Mouse (Mus musculus) mesoderm, embryonic 11.5 days (tissue): Measurements from ENCODE around the gene Dtx1.

Source experiments
- DNase-seq: peaks from one replicate; pipeline ENCODE4 v3.0.0-alpha.2; 2012; ENCODE audit warnings: low read depth, low spot score

The Dtx1 gene

DNA sequence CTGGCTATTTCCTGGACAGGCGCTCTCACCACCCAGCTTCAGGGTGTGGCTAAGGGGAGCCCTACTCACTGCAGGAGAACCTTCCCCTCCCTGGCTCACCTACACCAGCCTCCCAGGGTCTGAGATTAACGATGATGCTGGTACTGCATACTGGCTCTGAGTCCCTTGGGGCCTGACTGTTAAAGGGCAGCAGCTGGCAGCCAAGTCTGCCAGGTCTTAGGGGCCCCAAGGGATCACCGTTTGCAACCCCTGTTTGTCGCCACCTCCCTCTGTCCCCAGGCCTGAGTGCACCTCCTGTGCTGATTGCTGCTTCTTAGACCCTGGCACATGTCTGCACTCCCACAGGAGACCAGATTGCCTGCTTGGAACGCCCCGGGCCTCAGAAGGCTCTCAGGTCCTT lies 7.3 kb downstream of the Dtx1 start:
- no peak for DNase-seq

GRCm38 (mm10) chr5:120703660-120704059 lies 8.1 kb downstream of the Dtx1 start:
- no peak for DNase-seq

DNA sequence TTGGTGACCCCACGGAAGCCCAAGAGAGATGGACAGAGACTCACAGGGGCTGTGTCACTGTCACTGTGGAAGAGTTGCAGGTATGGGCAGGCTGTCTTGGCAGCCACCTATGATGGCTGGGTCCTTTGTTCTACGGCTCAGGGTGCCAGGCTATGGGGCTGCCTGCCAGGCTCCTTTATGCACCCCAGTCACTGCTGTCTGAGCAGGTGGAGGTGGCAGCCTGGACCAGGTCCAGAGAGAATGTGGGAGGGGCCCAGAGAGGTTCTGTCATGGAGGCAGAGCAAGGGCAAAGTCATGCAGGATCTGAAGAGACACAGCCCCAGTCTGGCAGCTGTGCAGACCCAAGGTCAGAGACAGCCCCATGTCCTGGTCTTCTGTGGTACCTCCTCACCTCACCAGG lies 8.8 kb downstream of the Dtx1 start:
- no peak for DNase-seq

DNA sequence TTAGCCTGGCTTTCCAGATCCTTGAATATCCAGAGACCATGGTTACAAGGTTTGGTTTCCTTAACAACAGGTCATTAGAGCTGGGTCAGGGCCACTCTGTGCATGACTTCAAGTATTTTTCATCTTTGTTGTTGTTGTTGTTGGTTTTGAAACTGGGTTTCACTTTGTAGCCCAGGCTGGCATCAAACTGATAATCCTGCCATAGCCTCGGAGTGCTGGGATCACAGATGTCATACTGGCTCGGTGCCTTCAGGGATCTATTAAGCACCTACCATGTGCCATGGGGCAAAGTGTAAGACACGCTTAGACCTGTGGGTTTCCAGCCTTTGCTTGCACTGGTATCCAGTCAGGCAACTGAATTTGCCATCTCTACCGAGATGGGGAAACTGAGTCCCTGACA lies 9.3 kb downstream of the Dtx1 start:
- no peak for DNase-seq

GRCm38 (mm10) chr5:120700996-120701790 lies 10.5 kb downstream of the Dtx1 start:
- DNase-seq = no peak

- no peak for DNase-seq
Observed at GRCm38 (mm10) chr5:120698801-120699391, 12.8 kb downstream of the Dtx1 start.

- DNase-seq = no peak
Observed at GRCm38 (mm10) chr5:120698181-120698580, 13.5 kb downstream of the Dtx1 start.

GRCm38 (mm10) chr5:120696865-120697264 lies 14.9 kb downstream of the Dtx1 start:
- no peak for DNase-seq

DNA sequence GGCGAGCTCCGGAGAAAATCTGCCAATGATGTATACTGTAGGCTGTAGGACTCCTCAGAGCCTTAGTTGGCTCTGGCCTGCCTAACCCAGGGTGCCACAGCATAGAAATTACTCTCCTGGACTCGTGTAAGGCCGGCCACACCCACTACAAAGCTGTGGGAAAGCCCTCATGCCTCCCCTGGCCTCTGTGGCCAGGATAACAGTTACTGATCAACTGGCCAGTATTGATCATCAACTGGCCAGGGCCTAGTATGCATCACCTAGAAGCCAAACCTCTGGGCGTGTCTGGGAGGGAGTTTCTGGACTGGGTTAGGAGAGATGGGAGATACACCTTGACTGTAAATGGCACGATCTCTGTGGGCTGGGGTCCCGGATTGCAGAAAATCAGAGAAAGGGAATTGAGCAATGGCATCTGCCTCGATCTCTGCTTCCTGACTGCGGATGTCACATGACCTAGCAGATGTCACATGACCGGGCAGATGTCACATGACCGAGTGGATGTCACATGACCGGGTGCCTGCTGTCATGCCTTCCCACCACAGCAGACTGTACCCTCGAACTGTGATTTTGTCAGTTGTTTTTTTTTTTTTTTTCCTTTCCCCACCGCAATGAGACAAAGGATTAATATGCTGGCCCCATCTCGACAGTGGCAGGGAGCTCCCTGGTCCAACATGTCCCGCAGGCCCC lies 15.5 kb downstream of the Dtx1 start:
- DNase-seq = no peak

GRCm38 (mm10) chr5:120694695-120695074 lies 17.0 kb downstream of the Dtx1 start:
- no peak for DNase-seq

DNA sequence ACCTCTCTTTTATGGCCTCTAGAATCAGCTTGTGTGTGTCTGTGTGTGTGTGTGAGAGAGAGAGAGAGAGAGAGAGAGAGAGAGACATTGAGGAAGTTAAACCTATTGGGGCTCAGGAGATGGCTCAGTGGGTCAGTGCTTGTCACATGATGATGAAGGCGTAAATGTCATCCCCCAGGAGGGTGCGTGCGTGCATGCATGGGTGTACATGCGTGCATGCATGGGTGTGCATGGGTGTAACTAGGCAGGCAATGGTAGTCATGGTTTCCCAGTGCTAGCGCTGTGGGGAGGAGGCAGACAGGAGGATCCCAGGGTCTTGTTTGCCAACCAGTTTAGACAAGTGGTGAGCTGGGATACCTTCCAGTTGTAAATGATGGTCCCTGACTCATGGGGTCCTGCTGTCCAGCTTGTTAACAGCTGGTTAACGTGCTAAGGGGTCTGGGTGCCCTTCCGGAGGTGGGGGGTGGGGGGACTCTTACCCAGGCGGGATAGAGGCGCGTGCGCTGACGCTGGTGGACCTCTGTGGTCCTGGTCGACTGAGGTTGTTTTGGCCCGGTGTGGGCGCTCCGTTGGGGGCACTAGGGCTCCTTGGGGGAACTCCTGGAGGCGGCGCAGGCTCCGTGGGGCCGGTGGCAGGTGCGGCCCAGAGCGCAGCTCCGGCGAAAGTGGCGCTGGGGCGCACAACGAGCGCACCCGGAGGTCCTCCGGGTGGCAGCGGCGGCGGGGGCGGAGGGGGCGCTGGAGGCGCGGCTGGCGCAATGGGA lies 17.6 kb downstream of the Dtx1 start:
- no peak for DNase-seq

- no peak for DNase-seq
Observed at GRCm38 (mm10) chr5:120692034-120692433, 19.7 kb downstream of the Dtx1 start.

- no peak for DNase-seq
Observed at GRCm38 (mm10) chr5:120690417-120690816, 21.3 kb downstream of the Dtx1 start.

GRCm38 (mm10) chr5:120688434-120688833 lies 23.3 kb downstream of the Dtx1 start:
- DNase-seq = no peak

- DNase-seq = no peak
Observed at GRCm38 (mm10) chr5:120687897-120688296, 23.8 kb downstream of the Dtx1 start.

DNA sequence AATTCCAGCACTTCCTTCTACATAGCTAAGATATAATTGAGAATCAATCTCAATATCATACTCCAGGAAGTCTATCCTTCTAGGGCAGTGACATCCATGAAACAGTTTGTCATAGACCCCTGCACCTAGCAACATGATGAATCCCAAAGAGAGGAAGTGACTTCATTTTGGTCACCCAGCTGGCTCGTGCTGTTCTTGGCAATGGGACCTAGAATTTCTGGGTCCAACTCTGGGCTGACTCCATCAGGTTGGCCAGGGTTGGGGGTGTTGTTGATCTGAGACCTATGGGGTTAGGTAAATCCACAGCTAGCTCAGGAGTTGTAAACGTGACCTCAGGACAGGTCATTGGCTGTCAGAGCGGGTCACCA lies 24.3 kb downstream of the Dtx1 start:
- DNase-seq = no peak

- DNase-seq = no peak
Observed at GRCm38 (mm10) chr5:120686749-120687483, 24.8 kb downstream of the Dtx1 start.

DNA sequence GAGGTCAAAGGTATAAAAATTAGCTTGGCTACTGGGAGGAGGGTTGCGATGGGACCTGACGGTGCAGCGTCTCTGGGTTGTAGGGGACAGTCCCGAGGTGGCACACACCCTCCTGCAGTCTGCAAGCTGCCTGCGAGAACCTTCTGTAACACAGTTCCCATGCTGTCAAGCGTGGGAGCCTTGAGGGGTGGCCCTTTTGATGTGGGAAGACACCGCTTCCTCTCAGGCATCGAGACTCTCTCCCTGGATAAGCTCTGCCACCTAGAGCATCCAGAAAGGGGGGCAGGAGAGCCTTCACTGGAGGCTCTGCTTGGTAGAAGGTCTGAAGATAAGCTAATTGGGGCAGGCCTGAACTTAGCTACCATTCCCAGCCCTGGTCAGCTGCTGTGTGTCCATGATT lies 26.0 kb downstream of the Dtx1 start:
- DNase-seq = no peak

DNA sequence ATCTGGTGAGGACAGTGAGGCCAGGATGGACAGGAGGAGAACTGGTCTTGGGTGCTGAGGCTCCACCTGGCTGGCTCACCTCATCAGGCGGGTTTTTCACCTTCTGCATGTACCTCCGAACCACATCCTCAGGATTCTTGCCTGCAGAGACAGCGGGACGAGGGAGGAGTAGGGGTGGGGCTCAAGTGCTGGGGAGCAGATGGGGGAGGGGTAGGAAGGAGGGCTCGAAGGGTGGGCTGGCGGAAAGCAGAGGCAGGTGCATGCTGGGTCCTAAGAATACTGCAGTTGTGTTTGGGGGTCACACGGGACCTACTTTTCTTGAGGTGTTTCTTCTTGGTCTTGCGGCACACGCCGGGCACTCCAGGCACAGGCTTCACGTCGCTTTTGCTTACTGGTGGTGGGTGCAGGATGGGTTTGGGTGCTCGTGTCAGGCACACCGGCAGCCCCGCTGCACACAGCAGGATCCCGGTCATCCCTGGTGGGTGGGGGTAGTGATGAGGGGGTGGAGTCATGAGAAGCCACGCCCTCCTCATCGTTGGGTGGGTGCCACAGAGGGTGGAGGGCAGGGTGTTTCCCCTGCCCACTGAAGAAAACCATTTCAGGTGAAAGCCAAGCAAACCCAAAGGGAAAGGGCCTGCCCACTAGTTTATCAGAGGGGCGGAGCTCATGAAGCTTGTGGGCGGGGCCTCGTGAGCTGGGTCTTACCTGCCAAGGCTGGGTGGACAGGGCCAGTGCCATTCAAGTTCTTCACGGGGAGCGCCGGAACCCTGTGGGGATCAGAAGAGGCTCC lies 28.6 kb downstream of the Dtx1 start:
- no peak for DNase-seq

- no peak for DNase-seq
Observed at GRCm38 (mm10) chr5:120680918-120681317, 30.8 kb downstream of the Dtx1 start.
